ENCODE assay signal across 11 mouse cellular contexts in the genomic region with DNA sequence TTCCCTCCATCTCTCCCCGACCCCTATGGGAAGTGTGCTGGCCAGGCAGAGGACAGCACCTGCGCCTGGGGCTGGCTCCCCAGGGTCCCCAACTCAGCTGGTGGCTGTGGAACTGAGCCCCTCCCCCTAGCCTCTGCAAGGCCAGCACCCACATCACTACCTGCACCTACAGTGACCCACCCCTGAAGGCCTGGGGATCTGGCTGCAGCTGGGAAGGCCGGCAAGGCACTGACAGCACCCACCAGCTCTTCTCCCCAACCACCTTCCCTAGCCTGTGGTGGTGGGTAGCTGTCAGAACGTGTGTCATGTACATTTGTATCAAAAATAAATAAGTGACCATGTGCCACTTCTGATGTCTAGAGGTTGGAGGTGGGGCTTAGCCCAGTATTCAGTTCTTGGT. TPM values are rescaled to one million over a fixed set of nuclear protein-coding genes. Genes with fewer than 3 reads are reported as not detected.
DNase-seq lines count a peak whose midpoint lies in the region; ATAC-seq and TF ChIP-seq lines count a peak whose summit lies in the region.
"Had no signal": no experiment of that assay in that cellular context is flagged by ENCODE, and none has a peak within 500 bp of the region (broad histone marks: within the 10 kb centered on the region; RNA-seq: fewer than 3 reads in every experiment).

No protein-coding gene starts in this region.

- H3K36me3 ChIP-seq in liver, embryonic 11.5 days (ENCODE audit: control insufficient read depth, insufficient read depth, low read length), result peaks cover 44% of the 10 kb centered on the region
- peaks cover 52% of the 10 kb centered on the region for H3K36me3 ChIP-seq in liver, embryonic 12.5 days
- H3K36me3 ChIP-seq in forebrain, embryonic 13.5 days (ENCODE audit: poor library complexity, severe bottlenecking), result peaks cover 60% of the 10 kb centered on the region
- peaks cover 55% of the 10 kb centered on the region for H3K36me3 ChIP-seq in midbrain, embryonic 13.5 days

- no peaks in the 10 kb centered on the region for H3K9me3 ChIP-seq in liver, embryonic 11.5 days (ENCODE audit: control insufficient read depth, low read length)
- H3K9me3 ChIP-seq in liver, embryonic 12.5 days (replicated peaks), result no peaks in the 10 kb centered on the region
- H3K9me3 ChIP-seq in forebrain, embryonic 13.5 days (replicated peaks), result no peaks in the 10 kb centered on the region
- H3K9me3 ChIP-seq in midbrain, embryonic 13.5 days, result no peaks in the 10 kb centered on the region

- intact Hi-C loops in gastrocnemius, adult 2 months (cut with DNase I), result loop anchor here (5.0 to 10.0 kb wide), 2 partner anchors 125 to 403 kb away; no protein-coding TSS in a partner anchor

- H3K27me3 ChIP-seq in liver, embryonic 11.5 days (replicated peaks; ENCODE audit: control insufficient read depth, insufficient read depth, low read length), result no peaks in the 10 kb centered on the region
- no peaks in the 10 kb centered on the region for H3K27me3 ChIP-seq in liver, embryonic 12.5 days (replicated peaks)
- H3K27me3 ChIP-seq in forebrain, embryonic 13.5 days, result no peaks in the 10 kb centered on the region
- no peaks in the 10 kb centered on the region for H3K27me3 ChIP-seq in midbrain, embryonic 13.5 days

- no peak overlapping the region for H3K9ac ChIP-seq in liver, embryonic 11.5 days (ENCODE audit: low read depth, low read length)
- no peak overlapping the region for H3K9ac ChIP-seq in liver, embryonic 12.5 days
- no peak overlapping the region for H3K9ac ChIP-seq in forebrain, embryonic 13.5 days
- no peak overlapping the region for H3K9ac ChIP-seq in midbrain, embryonic 13.5 days (replicated peaks)

- 0 out of 2 replicates have a peak overlapping the region, but pooled peaks have one; percentile 70 for H3K27ac ChIP-seq in gastrocnemius, adult 2 months
- no peak overlapping the region; the same call in 1 of the 2 replicates for H3K27ac ChIP-seq in liver, embryonic 11.5 days (ENCODE audit: low read depth, low read length)
- no peak overlapping the region for H3K27ac ChIP-seq in liver, embryonic 12.5 days
- peak overlapping the region; percentile 14; the same call in 1 of the 2 replicates for H3K27ac ChIP-seq in forebrain, embryonic 13.5 days
- no peak overlapping the region for H3K27ac ChIP-seq in midbrain, embryonic 13.5 days

- 0 out of 2 replicates have a peak, but pooled peaks have one; percentile 8 for ATAC-seq in liver, embryonic 11.5 days (replicated peaks; ENCODE audit: low FRiP score)
- no peak for ATAC-seq in liver, embryonic 12.5 days
- peak; percentile 12 for ATAC-seq in forebrain, embryonic 13.5 days
- ATAC-seq in midbrain, embryonic 13.5 days, result peak; percentile 10; the same call in 1 of the 2 replicates

- no peak for DNase-seq in gastrocnemius, adult 2 months
- DNase-seq in gastrocnemius, adult 8-10 months (ENCODE audit: low spot score in 2 of 2), result no peak
- DNase-seq in liver, embryonic 11.5 days (ENCODE audit: low spot score), result no peak
- DNase-seq in urinary bladder, adult 18-20 months (ENCODE audit: low spot score in 2 of 2), result no peak
- DNase-seq in right cerebral cortex, adult 2 months (ENCODE audit: low spot score in 2 of 2), result no peak

- no peak for TF ChIP-seq CTCF in gastrocnemius, adult 2 months (IDR thresholded peaks at IDR 0.05)

- WGBS in liver, embryonic 11.5 days, result 55% methylated on average over 4 of the region's 4 CpGs
- 65% methylated on average over 4 of the region's 4 CpGs for WGBS in liver, embryonic 12.5 days (ENCODE audit: insufficient replicate concordance)
- 76% methylated on average over 4 of the region's 4 CpGs for WGBS in forebrain, embryonic 13.5 days
- WGBS in midbrain, embryonic 13.5 days, result 73% methylated on average over 4 of the region's 4 CpGs

- H3K4me3 ChIP-seq in gastrocnemius, adult 2 months, result no peak overlapping the region
- no peak overlapping the region for H3K4me3 ChIP-seq in liver, embryonic 11.5 days (ENCODE audit: low read depth, low read length)
- H3K4me3 ChIP-seq in liver, embryonic 12.5 days, result no peak overlapping the region
- no peak overlapping the region for H3K4me3 ChIP-seq in forebrain, embryonic 13.5 days
- H3K4me3 ChIP-seq in midbrain, embryonic 13.5 days (replicated peaks), result no peak overlapping the region

- peaks cover 8% of the 10 kb centered on the region for H3K4me1 ChIP-seq in liver, embryonic 11.5 days (replicated peaks; ENCODE audit: control insufficient read depth, insufficient read depth, low read length)
- peaks cover 14% of the 10 kb centered on the region for H3K4me1 ChIP-seq in liver, embryonic 12.5 days
- H3K4me1 ChIP-seq in forebrain, embryonic 13.5 days, result peaks cover 13% of the 10 kb centered on the region
- peaks cover 10% of the 10 kb centered on the region for H3K4me1 ChIP-seq in midbrain, embryonic 13.5 days (replicated peaks)

- H3K4me2 ChIP-seq in liver, embryonic 11.5 days, result no peak overlapping the region
- H3K4me2 ChIP-seq in liver, embryonic 12.5 days, result no peak overlapping the region
- H3K4me2 ChIP-seq in forebrain, embryonic 13.5 days, result no peak overlapping the region
- 0 out of 2 replicates have a peak overlapping the region, but pooled peaks have one; percentile 61 for H3K4me2 ChIP-seq in midbrain, embryonic 13.5 days (replicated peaks)

RNA-seq across cellular contexts. Expression of a gene that starts 7.5 kb away (rescaled TPM):
- under 1 TPM; 0.18 to 0.50 TPM for total RNA-seq in gastrocnemius, adult 2 months (2021)
- under 1 TPM; 0.10 to 0.92 (median 0.39) TPM for total RNA-seq in gastrocnemius, adult 8-10 months (2022)
- polyA plus RNA-seq in liver, embryonic 11.5 days (2014; fragmentation: Nextera tagmentation; extraction: Ambion mirVana), result 3.9 and 4.2 TPM in 2 replicates
- 3.0 and 3.6 TPM in 2 replicates for polyA plus RNA-seq in liver, embryonic 12.5 days (2016; fragmentation: Nextera tagmentation; extraction: Ambion mirVana)
- 3.0 and 3.8 TPM in 2 replicates for polyA plus RNA-seq in forebrain, embryonic 13.5 days (2015; fragmentation: Nextera tagmentation; extraction: Ambion mirVana)
- 2.4 and 2.6 TPM in 2 replicates for polyA plus RNA-seq in midbrain, embryonic 13.5 days (2015; fragmentation: Nextera tagmentation; extraction: Ambion mirVana)

RNA-seq across cellular contexts. Expression of a gene that starts 8.4 kb away (rescaled TPM):
- 1 to 10 TPM; 2.3 to 5.0 TPM for total RNA-seq in gastrocnemius, adult 2 months (2021)
- total RNA-seq in gastrocnemius, adult 8-10 months (2022), result 1 to 10 TPM; 3.3 to 6.0 (median 3.8) TPM
- polyA plus RNA-seq in liver, embryonic 11.5 days (2014; fragmentation: Nextera tagmentation; extraction: Ambion mirVana), result 16.2 and 17.9 TPM in 2 replicates
- 9.3 and 11.1 TPM in 2 replicates for polyA plus RNA-seq in liver, embryonic 12.5 days (2016; fragmentation: Nextera tagmentation; extraction: Ambion mirVana)
- 19.7 and 20.9 TPM in 2 replicates for polyA plus RNA-seq in forebrain, embryonic 13.5 days (2015; fragmentation: Nextera tagmentation; extraction: Ambion mirVana)
- polyA plus RNA-seq in midbrain, embryonic 13.5 days (2015; fragmentation: Nextera tagmentation; extraction: Ambion mirVana), result 16.2 and 16.3 TPM in 2 replicates

RNA-seq across cellular contexts. Expression of a gene that starts 11.6 kb away (rescaled TPM):
- total RNA-seq in gastrocnemius, adult 2 months (2021), result not detected
- not detected for total RNA-seq in gastrocnemius, adult 8-10 months (2022)
- polyA plus RNA-seq in liver, embryonic 11.5 days (2014; fragmentation: Nextera tagmentation; extraction: Ambion mirVana), result not detected in 2 replicates
- 0.12 and 0.19 TPM in 2 replicates for polyA plus RNA-seq in liver, embryonic 12.5 days (2016; fragmentation: Nextera tagmentation; extraction: Ambion mirVana)
- polyA plus RNA-seq in forebrain, embryonic 13.5 days (2015; fragmentation: Nextera tagmentation; extraction: Ambion mirVana), result 0.12 and 0.16 TPM in 2 replicates
- polyA plus RNA-seq in midbrain, embryonic 13.5 days (2015; fragmentation: Nextera tagmentation; extraction: Ambion mirVana), result 0.12 and 0.14 TPM in 2 replicates
- total RNA-seq: layer of hippocampus, adult 2 months; left cerebral cortex, postnatal 36 days had no signal
- polyA plus RNA-seq: small intestine, adult 2 months had no signal

RNA-seq across cellular contexts. Expression of a gene that starts 14.1 kb away (rescaled TPM):
- 10 to 100 TPM; 25.9 to 33.3 TPM for total RNA-seq in gastrocnemius, adult 2 months (2021)
- 10 to 100 TPM; 25.7 to 34.1 (median 29.7) TPM for total RNA-seq in gastrocnemius, adult 8-10 months (2022)
- 10.1 and 14.1 TPM in 2 replicates for polyA plus RNA-seq in liver, embryonic 11.5 days (2014; fragmentation: Nextera tagmentation; extraction: Ambion mirVana)
- polyA plus RNA-seq in liver, embryonic 12.5 days (2016; fragmentation: Nextera tagmentation; extraction: Ambion mirVana), result 3.1 and 3.2 TPM in 2 replicates
- polyA plus RNA-seq in forebrain, embryonic 13.5 days (2015; fragmentation: Nextera tagmentation; extraction: Ambion mirVana), result 12.9 and 14.6 TPM in 2 replicates
- polyA plus RNA-seq in midbrain, embryonic 13.5 days (2015; fragmentation: Nextera tagmentation; extraction: Ambion mirVana), result 13.6 and 14.9 TPM in 2 replicates

RNA-seq across cellular contexts. Expression of a gene that starts 17.9 kb away (rescaled TPM):
- 10 to 100 TPM in 1 of 2 experiments, 1 to 10 TPM in 1; 9.5 to 10.8 TPM for total RNA-seq in gastrocnemius, adult 2 months (2021)
- total RNA-seq in gastrocnemius, adult 8-10 months (2022), result 10 to 100 TPM in 3 of 4 experiments, 1 to 10 TPM in 1; 9.1 to 13.7 (median 11.7) TPM
- polyA plus RNA-seq in liver, embryonic 11.5 days (2014; fragmentation: Nextera tagmentation; extraction: Ambion mirVana), result 4.4 and 5.6 TPM in 2 replicates
- polyA plus RNA-seq in liver, embryonic 12.5 days (2016; fragmentation: Nextera tagmentation; extraction: Ambion mirVana), result 2.1 and 2.5 TPM in 2 replicates
- polyA plus RNA-seq in forebrain, embryonic 13.5 days (2015; fragmentation: Nextera tagmentation; extraction: Ambion mirVana), result 18.0 and 18.7 TPM in 2 replicates
- polyA plus RNA-seq in midbrain, embryonic 13.5 days (2015; fragmentation: Nextera tagmentation; extraction: Ambion mirVana), result 20.8 and 27.6 TPM in 2 replicates

Comparison
In these comparisons a context has a peak if more than half of its experiments do, and no peak if none do; other contexts are left out.
1. H3K27ac ChIP-seq: peak in gastrocnemius, adult 2 months (single experiment) and forebrain, embryonic 13.5 days (single experiment); none in liver, embryonic 11.5 days (single experiment), liver, embryonic 12.5 days (single experiment) and midbrain, embryonic 13.5 days (single experiment).